Mouse (Mus musculus) gastrocnemius, postnatal 25 days (tissue): ENCODE results near the gene Ncor1. TPM values are rescaled to one million over a fixed set of nuclear protein-coding genes. Genes with fewer than 3 reads are reported as not detected.
"Not testable (repeated sequence)": the region's sequence is repeated elsewhere in the genome, so short reads cannot be mapped to it uniquely, and the experiment has no call there.

Experiments used
- DNase-seq: peaks from one replicate; pipeline ENCODE4 v3.0.0; 2022
- long read RNA-seq, 2 experiments: library from polyadenylated mRNA; stranded (forward); transcript quantifications; one replicate each; pipeline ENCODE4 v2.0.0; 2021
- total RNA-seq, 2 experiments: library from RNA; stranded (reverse); gene quantifications; 1 replicate in 1 of 2; 2 replicates in 1 of 2; pipeline ENCODE4 v1.2.3; 2021

Gene Ncor1
- 100 to 1,000 TPM; 114 to 115 TPM for total RNA-seq
- long read RNA-seq, experiment 1, transcript Ncor1-203 (9 exons, 3,171 nt): major isoform, 6 of 20 reads
- long read RNA-seq, experiment 1, partial matches to known transcripts: 7 of 20 reads
- long read RNA-seq, experiment 1, other reads (novel, unspliced or antisense): 7 of 20 reads
- long read RNA-seq, experiment 2, partial matches to known transcripts: 11 of 29 reads
- long read RNA-seq, experiment 2, other reads (novel, unspliced or antisense): 16 of 29 reads

DNA sequence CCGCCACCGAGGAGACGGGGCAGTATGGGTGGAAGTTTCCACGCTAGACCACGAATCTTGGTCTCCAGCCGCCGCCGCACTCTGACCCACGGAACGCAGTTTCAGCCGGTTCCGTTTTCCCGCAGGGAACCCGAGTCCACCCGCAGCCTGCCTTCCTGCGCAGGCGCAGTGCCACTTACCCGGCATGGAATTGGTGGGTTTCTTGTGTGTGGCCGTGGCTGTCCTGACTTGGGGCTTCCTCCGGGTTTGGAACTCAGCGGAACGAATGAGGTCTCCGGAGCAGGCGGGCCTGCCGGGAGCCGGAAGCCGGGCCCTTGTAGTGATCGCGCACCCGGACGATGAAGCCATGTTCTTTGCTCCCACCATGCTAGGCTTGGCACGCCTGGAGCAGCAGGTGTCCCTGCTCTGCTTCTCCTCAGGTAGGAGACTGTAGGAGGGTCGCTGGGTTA lies at the start of gene Ncor1, which contains the start of gene Pigl:
Ncor1 (minus strand) TSS at position 266 of the 449 bp plus-strand sequence.
Pigl (plus strand) TSS at position 185 of the 449 bp plus-strand sequence.
- DNase-seq: peak; percentile 78

DNA sequence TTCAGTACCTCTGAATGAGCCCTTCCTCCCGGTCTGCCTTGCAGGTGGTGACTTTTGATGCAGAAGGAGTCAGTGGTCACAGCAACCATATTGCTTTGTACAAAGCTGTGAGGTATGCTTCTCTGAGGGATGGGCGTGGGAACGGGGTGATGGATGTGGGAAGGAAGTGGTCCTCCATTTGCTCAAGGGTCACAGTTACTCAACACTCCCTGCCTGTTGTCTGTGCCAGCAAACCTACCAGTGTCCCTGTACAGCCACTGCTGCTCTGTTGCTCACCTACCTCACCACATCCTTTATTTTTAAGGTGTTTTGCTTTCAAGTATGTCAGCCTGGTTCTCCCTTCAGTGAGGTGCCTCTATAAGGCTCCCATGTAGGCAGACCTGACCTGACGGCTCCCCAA lies 49.3 kb upstream of the Ncor1 start:
- DNase-seq: no peak

DNA sequence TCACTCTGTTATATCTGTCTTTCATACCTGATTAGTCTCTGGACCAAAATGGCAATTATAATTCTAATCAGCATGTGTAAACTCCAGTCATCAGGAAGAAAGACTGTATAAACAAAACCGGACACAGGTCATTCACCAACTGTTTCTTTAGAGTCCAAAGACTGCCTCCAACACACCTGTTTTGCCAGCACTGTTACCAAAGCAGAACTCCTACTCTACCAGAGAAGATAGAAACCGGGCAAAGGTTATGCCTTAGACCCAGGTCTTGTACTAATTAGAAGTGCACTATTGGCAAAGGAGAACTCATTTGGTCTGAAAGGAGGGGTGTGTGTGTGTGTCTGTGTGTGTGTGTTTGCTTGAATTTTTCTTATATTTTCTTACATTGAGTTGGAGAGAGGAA lies 42.2 kb upstream of the Ncor1 start:
- no peak for DNase-seq

- no peak for DNase-seq
Measured at GRCm38 (mm10) chr11:62498802-62499201, 40.5 kb upstream of the Ncor1 start.

DNA sequence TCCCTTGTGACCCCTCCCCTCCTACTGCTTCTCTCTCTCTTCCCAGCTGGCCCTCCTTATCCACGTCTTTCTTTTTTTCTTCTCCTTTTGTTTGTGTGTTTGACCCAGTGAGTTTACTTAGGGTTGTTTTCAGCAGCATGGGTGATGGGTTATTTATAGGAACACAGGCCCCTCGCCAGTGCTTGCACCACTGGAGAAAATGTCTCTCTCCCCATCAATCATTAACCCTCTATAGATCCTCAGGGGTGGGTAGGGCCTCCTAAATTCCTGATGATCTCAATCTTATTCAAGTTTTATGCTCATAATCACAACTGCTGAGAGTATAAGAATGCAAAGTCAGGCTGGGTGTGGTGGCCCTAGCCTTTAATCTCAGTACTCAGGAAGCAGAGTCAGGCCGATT lies 38.8 kb upstream of the Ncor1 start:
- DNase-seq: no peak

DNA sequence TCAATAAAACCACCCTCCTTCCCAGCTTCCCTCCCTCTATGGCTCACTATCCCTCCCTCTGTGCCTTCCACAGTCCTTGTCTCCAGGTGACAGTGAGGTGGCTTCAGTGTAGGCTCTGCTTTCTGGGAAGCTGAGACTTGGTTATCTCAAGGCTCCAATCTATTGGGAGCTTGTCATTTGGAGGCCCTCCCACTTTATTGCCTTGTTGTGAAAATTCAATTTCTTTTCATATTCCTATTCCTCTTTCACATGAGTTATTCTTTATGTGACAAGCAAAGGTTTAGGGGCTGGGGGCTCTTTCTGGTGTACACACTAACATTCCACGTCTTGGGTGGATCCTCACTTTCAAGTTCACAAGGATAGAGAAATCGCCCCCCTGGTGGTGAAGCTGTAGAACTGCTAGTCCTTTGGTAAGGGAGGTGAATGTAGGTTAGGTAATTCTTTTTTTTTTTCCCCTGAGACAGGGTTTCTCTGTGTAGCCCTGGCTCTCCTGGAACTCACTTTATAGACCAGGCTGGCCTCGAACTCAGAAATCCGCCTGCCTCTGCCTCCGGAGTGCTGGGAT lies 37.9 kb upstream of the Ncor1 start:
- no peak for DNase-seq

DNA sequence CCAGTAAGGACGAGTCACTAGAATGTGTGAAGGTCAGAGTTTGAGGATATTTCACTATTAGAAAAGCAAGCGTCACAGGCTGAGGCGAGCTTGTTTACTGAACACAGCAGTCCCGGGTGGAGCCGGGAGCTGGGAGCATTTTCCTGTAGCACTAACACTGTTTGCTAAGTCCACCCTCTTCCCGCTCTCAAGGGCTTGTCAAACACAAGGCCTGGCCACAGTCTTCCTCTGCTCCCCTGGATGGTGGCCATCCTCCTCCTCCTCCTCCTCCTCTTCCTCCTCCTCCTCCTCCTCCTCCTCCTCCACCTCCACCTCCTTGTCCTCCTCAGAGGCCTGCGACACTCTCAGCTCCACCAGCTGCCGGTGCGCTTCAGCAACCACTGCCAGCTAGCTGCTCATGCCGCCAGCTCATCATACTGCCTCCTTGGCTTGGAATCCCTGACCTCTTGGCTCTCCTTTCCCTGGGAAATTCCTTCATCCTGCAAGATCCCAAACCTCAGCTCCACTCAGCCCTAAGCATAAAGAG lies 37.0 kb upstream of the Ncor1 start:
- DNase-seq: peak; percentile 56

DNA sequence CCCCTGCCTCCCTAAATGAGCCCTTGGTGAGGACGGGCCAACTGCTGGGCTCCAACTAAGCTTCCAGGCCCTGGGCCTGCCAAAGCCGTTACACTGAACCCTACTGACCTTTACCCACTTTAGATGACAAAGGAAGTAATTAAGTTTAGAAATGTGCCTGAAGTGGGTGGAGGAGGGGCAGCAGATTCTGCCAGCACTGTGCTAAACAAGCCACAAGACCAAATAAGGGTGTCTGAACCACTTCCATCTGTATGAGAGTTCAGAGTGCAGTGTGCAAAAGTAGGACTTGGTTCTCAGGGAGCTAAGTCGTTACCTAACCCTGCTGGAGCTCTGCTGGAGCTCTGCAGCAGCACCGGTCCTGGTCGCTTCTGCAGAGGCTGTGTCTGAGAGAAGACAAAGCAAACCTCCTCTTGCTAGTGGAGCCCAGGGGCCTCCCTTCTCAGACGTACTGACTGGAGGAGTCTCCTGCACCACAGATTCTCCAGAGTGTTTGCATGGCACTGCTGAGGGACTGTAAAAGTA lies 36.5 kb upstream of the Ncor1 start:
- peak; percentile 40 for DNase-seq

DNA sequence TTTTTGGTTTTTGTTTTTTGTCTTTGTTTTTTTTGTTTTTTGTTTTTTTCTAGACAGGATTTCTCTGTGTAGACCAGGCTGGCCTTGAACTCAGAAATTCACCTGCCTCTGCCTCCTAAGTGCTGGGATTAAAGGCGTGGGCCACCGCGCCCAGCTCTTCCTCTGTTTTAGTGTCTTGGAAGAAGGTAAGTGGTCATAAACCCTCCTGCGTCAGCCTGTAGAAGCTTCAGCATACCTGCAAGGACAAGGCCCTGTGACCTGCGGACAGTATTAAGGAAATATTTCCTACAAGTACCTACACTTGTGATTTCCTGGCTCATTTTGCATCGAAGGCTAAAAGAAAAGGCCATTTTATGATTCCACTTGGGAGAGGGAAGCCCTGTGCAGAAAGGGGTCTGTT lies 35.4 kb upstream of the Ncor1 start:
- no peak for DNase-seq

- DNase-seq: no peak
Measured at GRCm38 (mm10) chr11:62487540-62488350, 29.4 kb upstream of the Ncor1 start.

DNA sequence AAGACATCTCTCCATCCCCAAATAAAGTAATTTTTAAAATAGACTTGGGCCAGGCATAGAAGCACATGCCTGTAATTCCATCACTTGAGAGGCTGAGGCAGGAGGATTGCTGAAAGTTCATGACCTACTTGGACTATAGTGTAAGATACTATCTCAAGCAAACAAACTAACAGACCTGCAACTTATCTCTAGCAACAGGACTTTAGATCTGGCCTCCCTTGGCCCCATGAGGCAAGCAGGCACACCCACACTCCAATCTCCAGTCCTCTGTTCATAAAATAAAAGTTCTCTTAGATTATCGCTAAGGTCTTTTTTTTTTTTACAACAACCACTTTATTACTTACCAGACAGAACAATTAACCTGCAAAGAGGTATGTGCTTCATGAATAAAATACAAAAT lies 28.6 kb upstream of the Ncor1 start:
- DNase-seq: no peak

- no peak for DNase-seq
Measured at GRCm38 (mm10) chr11:62479581-62479980, 21.2 kb upstream of the Ncor1 start.

GRCm38 (mm10) chr11:62478931-62479330 lies 20.6 kb upstream of the Ncor1 start:
- no peak for DNase-seq

DNA sequence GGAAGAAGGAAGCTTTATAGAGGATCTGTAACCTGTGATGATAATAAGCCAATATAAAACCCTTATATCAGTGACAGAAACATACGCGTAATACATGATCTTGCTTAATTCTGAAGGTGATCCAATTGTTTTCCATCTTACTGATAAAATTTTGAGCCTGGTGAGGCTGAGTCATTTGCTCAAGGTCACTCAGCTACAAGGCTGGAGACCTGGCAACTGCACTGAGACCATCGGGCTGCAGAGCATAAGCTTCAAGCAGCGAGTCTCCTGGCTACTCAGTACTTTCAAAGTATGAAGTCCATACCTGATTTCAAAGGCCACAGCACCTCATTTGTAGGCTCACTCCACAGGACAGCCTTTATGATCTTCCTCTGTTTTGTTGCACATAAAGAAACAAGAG lies 17.8 kb upstream of the Ncor1 start:
- no peak for DNase-seq

DNA sequence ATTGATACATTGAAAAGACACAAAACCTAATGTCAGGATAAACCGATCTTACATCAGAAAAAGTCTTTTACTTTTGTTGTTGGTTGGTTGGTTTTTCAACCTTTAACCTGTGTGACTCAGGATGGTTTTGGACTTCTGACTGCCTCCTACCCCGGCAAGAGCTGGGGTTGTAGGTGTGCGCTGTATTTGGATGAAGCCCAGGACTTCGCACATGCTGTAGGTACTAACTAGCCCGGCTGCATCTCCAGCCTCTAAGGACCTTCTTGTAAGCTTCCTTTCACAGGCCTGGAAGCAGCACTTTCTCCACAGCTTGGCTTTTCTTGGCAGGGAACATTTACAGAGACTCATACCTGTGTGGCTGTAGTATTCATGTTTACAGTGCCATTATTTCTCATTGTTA lies 15.2 kb upstream of the Ncor1 start:
- no peak for DNase-seq

GRCm38 (mm10) chr11:62470451-62470850 lies 12.1 kb upstream of the Ncor1 start:
- DNase-seq: no peak

GRCm38 (mm10) chr11:62467289-62467688 lies 8.9 kb upstream of the Ncor1 start:
- DNase-seq: not testable (repeated sequence)

DNA sequence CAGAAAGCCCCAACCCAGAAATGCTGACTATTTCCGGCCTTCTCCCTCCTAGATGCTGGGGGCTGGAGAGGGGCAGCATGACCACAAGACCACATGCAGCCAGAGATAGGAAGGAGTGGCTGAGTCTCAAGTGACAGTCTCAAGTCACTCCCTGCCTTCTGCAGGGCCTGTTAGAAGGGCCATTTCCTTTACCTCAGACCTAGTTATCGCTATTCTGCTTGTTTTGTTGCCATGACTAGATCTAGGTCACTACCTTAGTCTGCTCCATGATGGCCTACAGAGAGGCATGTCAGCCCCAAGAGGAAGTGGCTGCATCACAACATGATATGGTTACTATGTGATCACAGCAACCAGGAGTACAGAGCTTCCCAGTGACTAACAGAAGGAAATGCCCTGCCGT lies 8.2 kb upstream of the Ncor1 start:
- no peak for DNase-seq

GRCm38 (mm10) chr11:62465849-62466248 lies 7.5 kb upstream of the Ncor1 start:
- no peak for DNase-seq

DNA sequence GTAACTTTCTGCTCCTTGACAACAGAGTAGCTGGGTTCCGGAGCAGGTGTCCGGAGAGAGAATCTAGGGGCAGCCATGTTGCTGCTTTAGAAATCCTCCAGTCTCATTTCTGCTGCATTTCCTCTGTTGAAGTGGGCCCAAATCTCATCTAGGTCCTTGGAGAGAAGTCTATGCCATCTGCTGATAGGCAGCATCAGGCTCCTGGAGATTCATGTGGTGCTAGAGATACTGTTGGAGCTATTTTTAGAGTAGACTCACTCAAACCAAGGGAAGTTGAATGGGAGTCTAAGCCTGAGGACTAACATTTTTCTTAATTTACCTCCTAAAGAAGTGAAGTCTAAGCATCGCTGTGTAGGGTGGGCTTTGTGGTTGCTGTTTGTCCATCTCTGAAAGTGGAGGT lies 6.4 kb upstream of the Ncor1 start:
- DNase-seq: no peak

GRCm38 (mm10) chr11:62463225-62463915 lies 5.0 kb upstream of the Ncor1 start:
- DNase-seq: no peak

GRCm38 (mm10) chr11:62462529-62462928 lies 4.2 kb upstream of the Ncor1 start:
- DNase-seq: not testable (repeated sequence)
